Mouse (Mus musculus): ENCODE measurements at regions not wholly inside any gene's neighbourhood (a gene's known extent, or its start where the extent isn't known, plus 50 kb on each side); places are given as distances from the start of the nearest gene placed in this dataset.

GRCm38 (mm10) chr12:54472407-54472806 is 184.0 kb downstream of the Sptssa start:
- TF ChIP-seq CTCF (IDR thresholded peaks at IDR 0.05; ENCODE audit: low read depth, low read length) (no peak), POLR2A (IDR thresholded peaks at IDR 0.05; ENCODE audit: insufficient read depth, low read length) (no peak), EP300 (IDR thresholded peaks at IDR 0.05; ENCODE audit: insufficient read depth, low read depth, low read length) (no peak)
